Mouse (Mus musculus): ENCODE results near the gene Tubb1. TPM values are rescaled to one million over a fixed set of nuclear protein-coding genes. Genes with fewer than 3 reads are reported as not detected.

Gene Tubb1
- under 1 TPM in 1 of 2 experiments, not detected in 1; 0.14 TPM for total RNA-seq (2021)
- long read RNA-seq, experiment 1, result 0 reads
- long read RNA-seq, experiment 2, result 0 reads

DNA sequence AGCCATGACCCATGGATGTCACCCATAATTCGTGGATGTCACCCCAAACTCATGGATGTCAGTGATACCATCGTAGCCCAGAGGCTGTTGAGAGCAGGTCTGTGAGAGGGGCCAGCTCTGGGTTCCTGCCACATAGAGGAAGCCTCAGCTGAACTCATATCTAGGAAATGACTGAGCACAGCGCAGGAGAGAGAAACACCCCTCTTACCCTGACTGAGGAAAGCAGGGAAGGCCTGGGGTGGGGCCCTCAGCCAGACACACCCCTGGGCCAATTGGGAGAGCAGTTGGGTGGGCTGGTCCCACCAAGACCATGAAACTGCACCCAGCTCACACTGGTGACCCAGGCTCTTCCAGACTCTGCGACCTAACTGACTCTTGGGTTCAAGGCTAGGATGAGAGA is at the start of gene Tubb1:
Gene Tubb1, plus strand, starts transcription at position 343 of the 400 bp plus-strand sequence.
- DNase-seq, result no peak
- intact Hi-C loops (cut with DNase I; ENCODE audit: low total_unique reads), result no loop called here

DNA sequence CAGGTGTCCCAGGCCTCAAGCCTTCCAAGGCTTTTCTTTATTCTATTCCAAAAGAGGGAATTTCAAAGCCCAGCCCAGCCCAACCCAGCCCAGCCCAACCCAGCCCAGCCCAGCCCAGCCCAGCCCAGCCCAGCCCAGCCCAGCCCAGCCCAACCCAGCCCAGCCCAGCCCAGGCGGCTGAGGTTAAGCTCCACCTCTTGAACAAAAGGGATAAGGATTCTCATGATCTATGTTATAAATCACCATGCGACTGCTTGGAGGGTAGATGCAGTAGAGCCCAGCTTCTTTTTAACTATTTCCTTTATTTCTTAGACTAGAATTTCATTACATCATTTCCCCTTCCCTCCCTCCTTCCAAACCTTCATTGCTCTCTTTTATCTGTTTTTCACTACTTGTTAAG is 40.3 kb upstream of the Tubb1 start:
- intact Hi-C loops (cut with DNase I; ENCODE audit: low total_unique reads), result no loop called here
- no peak for DNase-seq

DNA sequence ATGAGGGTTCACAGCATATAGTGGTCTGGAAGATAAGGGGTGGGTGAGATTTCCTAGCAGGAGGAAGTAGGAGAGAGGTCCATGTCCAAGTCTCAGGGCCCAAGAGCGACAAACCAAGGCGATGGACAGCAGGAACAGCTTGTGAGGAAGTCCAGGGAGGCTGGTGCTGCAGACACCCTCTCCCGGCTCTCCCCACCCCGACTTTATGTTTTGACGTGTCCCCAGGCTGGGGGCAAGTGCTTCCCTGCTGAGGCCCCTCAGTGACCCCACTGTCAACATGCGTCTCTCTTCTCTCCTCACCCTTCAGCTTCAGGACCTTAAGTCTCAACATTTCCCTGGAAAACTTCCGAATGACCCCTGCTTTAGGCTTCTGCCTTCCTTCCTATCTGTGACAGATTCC is 37.4 kb upstream of the Tubb1 start:
- intact Hi-C loops (cut with DNase I; ENCODE audit: low total_unique reads), result no loop called here
- no peak for DNase-seq

DNA sequence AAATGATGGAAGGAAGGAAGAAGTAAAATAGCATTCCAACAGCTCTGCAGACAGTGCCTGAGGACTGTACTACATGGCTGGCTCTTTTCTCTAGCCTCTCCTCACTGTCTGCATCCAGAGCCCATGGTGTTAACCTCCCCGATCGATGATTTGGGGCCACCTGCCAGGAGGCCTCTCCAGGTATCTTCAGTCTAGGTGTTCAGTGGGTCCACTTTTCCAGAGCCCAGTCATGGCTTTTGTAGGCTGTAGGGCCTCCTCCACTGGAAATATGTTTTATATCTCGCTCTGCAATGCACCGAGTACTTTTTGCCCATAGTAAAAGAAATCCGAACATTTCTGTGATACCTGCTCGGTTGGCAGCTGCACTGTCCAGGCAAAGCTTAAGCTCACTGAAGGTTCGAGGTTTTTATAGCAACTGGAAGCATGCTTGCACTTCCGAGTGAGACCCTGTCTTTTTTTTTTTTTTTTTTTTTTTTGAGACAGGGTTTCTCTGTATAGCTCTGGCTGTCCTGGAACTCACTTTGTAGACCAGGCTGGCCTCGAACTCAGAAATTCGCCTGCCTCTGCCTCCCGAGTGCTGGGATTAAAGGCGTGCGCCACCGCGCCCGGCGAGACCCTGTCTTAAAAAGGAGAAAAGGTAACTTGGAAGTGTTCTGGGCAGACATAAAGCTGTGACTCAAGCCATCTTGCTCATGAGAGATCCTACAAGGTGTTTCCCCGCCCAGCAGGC is 35.3 kb upstream of the Tubb1 start:
- DNase-seq, result no peak
- intact Hi-C loops (cut with DNase I; ENCODE audit: low total_unique reads), result no loop called here

DNA sequence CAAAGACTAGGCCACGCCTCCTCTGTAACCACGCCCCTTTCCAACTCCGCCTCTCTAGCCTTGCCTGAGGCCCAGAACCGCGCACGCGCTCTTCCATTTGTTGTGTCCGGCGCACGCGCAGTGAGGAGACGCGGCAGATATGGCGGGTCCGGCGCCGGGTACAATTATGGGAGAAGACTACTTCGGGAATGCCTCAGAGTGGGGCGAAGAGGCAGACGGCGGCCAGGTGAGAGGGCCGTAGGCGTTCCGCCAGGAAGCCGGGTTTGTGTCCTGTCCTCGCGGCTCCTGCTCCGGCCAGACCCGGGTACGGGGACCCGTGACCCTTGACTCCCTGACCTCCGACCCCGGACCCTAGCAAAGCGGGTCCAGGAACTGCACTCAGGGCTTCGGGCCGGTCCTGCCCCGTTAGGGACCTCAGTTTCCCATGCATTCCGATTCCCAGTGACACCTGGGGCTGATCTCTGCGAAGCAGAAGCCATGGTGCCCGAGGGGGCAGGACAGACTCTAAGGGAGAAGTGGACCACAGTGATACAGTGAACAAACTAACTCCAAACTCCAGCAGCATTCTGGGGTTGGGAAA is 34.7 kb upstream of the Tubb1 start, which contains the start of gene Nelfcd:
Gene Nelfcd, plus strand, starts transcription at position 74 of the 580 bp plus-strand sequence.
- peak; percentile 94 for DNase-seq
- intact Hi-C loops (cut with DNase I; ENCODE audit: low total_unique reads), result no loop called here

DNA sequence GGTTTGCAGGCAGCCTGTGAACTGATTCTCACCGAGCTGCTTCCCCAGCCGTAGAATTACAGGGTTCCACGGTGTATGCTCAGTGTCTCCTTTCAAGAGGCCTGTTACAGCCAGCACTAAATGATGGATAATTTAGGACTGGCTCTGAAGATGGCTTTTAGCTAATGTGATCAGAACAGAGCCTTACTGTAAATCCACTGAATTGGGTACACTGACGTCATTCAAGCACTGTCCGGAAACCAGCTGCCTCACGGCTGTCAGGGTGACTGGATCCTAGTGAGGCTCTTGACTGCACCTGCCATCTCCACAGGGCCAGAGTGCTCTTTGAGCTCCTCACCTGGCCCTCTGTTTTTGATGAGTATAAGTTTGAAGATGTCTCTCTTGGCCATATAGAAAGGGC is 29.4 kb upstream of the Tubb1 start:
- no peak for DNase-seq

DNA sequence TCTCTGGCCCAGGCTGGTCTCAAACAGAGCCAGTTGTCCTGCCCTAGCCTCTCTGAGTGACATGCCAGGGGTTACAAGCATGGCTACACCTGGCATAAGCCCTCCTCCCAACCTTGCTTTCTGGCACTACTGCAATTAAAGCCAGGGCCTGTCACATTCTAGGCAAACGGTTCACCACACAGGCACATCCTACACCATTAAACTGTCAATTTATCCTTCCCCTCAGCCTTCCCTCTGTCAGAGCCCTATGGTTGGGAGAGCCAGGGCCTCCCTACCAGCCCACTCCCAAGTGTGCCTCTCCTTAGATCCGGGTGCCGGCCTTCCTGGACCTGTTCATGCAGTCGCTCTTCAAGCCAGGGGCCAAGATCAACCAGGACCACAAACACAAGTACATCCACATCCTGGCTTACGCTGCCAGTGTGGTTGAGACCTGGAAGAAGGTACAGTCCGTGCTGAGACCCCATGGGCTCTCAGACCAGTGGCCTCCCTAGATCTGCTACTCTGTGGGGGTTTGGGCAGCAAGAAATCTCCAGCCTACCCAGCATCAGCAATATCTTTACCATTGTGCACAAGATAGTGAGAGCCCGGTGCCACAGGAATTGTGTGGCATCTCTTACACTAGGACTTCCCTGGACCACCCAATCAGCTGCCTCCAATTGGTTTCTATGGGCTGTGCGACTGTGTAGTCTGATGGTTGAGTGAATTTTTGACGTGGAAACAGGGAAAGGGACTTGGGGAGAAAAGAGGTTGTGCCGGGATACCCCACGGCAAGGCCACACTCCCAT is 26.0 kb upstream of the Tubb1 start:
- intact Hi-C loops (cut with DNase I; ENCODE audit: low total_unique reads), result no loop called here
- DNase-seq, result no peak

More for the DNA sequence above, 29.4 kb upstream of the Tubb1 start:
- intact Hi-C loops (cut with DNase I; ENCODE audit: low total_unique reads), result no loop called here

DNA sequence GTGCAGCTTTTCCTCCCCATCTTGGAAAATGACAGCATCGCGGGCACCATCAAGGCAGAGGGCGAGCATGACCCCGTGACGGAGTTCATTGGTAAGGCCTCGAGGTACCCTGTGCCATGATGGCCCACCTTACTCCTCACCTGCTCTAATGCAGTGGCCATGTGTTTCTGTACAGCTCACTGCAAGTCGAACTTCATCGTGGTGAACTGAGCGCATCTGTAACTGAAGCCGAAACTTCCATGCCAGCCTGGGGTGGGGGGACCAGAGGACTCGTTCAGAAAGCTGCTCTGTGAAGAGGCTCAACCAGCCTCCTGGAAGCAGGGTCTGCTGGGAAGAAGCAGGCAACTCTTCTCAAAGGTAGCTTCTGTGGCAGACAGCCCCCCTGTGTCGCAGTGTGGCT is 23.6 kb upstream of the Tubb1 start:
- intact Hi-C loops (cut with DNase I; ENCODE audit: low total_unique reads), result no loop called here
- no peak for DNase-seq

DNA sequence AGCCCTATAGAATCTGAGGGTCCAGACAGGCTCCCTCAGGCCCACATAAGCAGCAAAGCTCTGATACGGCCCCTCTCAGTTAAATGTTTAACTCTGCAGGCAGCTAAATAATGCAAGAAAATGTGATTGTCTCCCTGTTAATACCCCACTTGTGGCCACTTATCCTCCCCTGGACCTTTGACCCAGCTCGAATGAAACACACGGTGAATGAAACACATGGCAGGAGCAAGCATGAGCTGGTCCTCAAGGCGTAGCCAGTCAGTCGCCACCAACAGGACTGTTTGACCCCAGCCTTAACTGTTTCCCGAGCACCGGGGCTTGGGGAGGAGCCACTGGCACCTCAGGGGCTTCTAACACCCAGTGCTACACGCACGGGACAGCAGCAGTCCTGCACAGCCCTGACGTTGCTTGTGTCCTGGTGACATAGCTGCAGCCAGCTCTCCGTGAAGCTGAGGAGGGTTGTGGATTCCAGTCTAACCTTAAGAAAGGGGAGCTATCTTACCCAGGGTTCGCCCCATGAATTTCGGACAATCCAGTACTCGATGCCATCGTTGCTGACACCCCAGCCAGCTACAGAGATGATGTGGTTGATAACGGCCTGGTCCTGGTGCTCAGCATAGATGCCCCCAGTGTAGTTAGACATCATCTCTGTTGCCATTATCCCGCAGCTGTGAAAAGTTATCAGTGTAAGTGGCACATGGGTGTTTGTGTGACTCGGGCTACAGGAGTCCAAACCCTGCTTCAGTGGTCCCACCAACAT is 22.2 kb upstream of the Tubb1 start:
- intact Hi-C loops (cut with DNase I; ENCODE audit: low total_unique reads), result no loop called here

DNA sequence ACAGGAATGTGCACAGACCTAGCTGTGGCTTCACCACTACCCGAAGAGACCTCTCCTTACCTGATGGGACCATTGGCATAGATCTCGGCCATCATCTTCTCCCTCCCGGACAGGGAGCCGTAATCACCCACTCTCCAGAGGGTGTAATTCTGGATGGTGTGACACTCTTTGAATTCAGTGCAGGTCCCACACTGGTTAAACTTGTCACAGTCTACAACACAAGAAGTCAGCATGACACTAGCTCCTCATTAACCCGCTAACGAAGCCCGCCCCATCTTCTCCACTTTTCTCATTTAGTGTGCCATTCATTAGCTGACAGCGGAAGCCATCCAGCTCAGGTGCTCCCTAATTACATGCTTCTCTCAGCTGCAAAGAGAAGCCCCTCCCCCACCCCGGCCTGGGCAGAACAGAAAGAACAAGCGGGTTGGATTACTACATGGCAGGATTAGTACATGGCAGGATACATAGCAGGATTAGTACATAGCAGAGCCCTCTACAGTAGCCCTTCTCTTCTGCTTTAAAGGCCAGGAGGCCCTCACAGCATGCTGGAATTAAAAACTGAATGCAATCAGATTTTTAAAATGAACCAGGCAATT is 21.4 kb upstream of the Tubb1 start:
- intact Hi-C loops (cut with DNase I; ENCODE audit: low total_unique reads), result no loop called here
- no peak for DNase-seq

More for the DNA sequence above, 22.2 kb upstream of the Tubb1 start:
- no peak for DNase-seq

DNA sequence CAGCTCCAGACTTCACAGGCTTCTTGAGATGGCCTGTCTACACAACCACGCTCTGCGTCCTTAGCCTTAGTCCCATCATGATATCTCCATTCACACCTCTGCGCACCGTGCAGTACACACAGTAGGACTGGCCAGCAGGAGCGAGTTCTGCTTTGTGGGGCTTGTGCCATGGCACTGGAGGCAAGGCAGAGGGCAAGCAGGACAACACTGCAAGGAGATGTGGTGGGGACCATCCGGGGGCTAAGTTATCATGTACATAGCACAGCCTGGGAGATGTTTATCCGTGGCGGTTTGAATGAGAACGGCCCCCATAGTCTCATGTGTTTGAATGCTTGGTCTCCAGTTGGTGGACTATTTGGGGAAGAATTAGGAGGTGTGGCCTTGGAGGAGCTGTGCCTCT is 15.6 kb upstream of the Tubb1 start:
- intact Hi-C loops (cut with DNase I; ENCODE audit: low total_unique reads), result no loop called here
- no peak for DNase-seq

DNA sequence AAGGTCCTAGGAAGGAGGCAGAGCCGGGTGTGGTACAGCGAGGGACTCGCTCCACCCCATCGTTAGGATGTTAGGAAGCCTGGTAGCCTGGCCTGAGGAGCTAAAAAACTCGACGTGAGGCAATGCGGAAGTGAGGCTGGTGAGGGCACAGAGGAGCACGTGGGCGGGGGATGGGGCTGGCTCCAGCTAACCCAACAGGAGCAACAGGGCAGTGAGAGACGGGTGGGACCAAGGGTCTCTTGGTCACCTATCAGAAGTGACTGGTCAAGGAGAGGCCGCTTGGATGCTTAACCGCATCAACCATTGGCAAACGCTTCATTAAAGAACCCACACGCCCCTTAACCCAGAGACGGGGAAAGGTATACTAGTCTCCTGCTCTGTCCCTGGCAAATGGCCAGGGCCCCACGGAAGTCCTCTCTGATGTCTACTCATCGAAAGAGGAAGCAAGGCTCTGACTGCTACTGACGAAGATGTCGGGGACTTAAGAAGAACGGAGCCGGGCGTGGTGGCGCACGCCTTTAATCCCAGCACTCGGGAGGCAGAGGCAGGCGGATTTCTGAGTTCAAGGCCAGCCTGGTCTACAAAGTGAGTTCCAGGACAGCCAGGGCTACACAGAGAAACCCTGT is 14.3 kb upstream of the Tubb1 start:
- DNase-seq, result no peak
- intact Hi-C loops (cut with DNase I; ENCODE audit: low total_unique reads), result no loop called here

DNA sequence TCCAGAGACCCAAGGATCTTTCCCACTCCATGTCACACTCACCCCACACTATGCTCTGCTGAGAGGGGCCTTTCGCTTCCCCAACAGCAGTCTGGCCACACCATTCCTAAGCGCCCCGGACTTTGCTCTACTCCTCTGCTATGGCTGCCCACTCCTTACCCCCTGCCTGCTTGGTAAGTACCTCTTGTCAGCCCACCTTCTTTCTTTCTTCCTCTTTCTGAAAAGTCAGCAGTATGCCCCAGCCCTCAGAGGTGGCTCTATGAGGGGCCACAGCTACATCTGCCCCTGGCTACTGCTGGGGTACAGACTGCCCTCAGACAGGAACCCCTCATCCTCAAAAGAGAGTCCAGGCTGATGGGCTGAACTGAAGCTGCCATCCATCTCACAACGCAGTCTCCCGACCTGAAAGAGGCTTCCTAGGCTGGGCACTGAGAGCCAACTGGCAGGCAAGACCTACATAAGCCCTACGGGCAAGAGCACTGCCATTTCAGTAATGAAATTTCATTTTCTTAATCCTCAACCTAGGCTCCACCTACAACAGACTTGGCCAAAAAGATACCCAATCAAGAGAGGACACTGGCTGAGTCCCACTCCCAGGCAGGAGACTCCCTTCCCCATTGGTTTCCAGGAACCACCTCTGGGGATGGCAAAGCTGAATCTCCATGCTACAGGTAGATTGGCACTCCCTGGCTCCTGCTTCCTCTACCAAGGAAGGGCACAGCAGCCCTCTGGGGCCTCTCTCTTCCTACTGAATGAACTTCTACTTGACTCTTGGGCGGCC is 13.4 kb upstream of the Tubb1 start:
- no peak for DNase-seq

DNA sequence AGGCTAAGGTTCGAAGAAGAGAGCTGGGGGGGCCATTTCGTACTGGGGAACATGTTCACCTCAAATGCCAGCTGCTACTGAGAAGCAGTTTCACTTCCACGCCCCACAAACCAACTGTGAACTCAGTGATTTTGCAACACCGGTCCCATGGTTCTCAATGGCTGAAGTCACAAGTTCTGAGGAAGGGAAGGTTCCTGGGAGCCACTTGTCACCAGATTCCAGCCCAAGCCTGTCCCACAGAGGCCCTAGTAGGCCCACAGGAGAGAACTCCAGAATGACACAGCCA is 12.9 kb upstream of the Tubb1 start:
- intact Hi-C loops (cut with DNase I; ENCODE audit: low total_unique reads), result no loop called here
- DNase-seq, result no peak

More for the DNA sequence above, 13.4 kb upstream of the Tubb1 start:
- intact Hi-C loops (cut with DNase I; ENCODE audit: low total_unique reads), result no loop called here

DNA sequence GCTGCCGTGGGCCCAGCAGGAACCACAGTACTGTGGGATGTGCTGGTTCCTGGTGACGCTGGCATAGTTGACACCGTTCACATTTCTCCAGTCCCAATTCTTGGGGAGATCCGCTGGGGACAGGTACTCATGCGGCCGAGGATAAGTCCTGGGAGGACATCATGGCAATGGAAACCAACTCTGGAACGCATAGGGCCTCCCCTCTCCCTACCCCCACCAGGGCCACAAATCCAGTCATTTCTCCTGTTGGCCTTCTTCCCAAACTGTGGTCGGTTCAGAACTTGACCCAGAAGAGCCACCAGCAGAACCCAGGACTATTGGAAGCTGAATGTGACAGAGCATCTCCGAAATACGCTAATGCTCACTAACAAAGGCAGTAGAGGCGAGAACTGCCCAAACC is 12.3 kb upstream of the Tubb1 start:
- DNase-seq, result no peak

DNA sequence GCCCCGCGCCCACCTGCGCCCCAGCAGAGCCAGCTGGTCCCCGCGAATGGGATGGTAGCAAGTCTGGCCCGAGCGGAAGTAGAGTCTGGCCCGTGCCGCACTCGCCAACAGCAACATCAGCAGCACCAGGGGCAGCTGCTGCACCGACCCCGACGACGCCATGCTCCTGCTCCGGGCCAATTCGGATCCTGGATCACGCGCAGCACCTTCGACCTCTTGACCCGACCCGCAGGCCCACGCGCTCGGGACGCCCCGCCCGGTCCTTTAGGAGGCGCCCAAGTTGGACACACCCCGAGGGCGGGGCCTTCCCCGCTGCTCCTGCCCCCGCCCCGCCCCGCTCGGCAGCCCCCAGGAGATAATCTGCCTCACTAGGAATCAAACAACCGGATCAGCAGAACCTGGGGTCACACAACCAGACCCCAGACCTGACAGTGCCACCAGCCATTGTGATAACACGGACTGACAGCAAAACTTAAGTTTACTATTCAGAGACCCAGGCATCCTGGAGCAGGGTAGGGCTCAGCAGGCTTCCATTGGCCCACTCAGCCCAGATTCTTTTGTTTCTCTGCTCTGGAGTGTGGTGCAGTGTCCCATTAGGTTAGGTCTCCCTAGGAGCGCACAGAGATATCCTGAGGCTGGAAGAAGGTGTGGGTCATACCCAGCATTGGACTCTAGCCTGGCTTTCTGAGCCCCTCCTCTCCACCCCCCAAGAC is 11.6 kb upstream of the Tubb1 start, which contains the start of gene Ctsz:
Gene Ctsz, minus strand, starts transcription at position 303 of the 713 bp plus-strand sequence.
- intact Hi-C loops (cut with DNase I; ENCODE audit: low total_unique reads), result no loop called here
- DNase-seq, result peak; percentile 81

More for the DNA sequence above, 12.3 kb upstream of the Tubb1 start:
- intact Hi-C loops (cut with DNase I; ENCODE audit: low total_unique reads), result no loop called here

DNA sequence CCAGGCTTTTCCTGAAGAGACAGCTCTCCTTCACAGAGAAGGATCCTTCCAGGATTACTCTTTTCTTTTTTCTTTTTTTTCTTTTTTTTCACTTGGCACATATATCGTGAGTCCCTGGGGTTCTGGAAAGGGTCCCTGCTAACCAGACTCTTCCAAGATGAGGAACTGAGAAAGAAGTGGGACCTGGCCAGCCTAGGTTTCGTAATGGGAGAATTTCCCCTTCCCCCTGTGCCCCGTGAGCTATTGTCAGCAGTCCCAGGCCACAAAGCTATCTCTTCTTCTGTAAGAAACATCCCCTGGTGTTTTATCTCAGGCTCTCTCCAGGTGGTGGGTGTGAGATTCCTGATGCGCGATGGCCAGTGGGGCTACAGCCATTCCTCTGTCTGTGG is 11.1 kb upstream of the Tubb1 start:
- no peak for DNase-seq
- intact Hi-C loops (cut with DNase I; ENCODE audit: low total_unique reads), result no loop called here

DNA sequence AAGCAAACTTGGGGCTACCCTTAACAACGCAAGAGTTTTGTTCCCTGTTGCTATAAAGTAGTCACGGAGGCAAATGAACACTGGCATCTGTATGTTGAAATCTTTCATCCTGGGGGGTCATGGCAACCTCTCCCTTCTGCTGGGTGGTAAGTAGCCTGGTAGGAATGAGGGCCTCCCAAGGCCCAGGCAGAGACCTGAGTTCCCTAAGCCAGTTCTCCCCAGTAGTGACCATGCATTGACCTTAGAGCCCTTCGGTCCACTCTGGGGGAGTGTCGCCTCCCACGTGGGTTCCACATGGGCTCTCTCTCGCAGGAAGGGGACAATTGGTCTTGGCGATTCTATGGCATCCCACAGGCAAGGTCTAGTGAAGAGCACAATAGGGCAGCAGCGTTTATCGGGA is 10.5 kb upstream of the Tubb1 start:
- intact Hi-C loops (cut with DNase I; ENCODE audit: low total_unique reads), result no loop called here
- no peak for DNase-seq
